Mouse (Mus musculus): ENCODE results near the gene Smpd2. TPM values are rescaled to one million over a fixed set of nuclear protein-coding genes. Genes with fewer than 3 reads are reported as not detected.
A peak's percentile ranks its signal among the peaks of the same experiment; 100 is the strongest.

Smpd2 gene
- polyA plus RNA-seq, 1 experiment from 2014 or later, result 70.4 TPM

- Histone ChIP-seq H3K27ac (no peak overlapping the region), H3K9ac (ENCODE audit: low read depth, low read length) (no peak overlapping the region), H3K4me3 (replicated peaks; ENCODE audit: low read depth, low read length) (no peak overlapping the region), H3K9me3 (replicated peaks; ENCODE audit: low read length) (no peaks in the 10 kb centered on the region), H3K36me3 (ENCODE audit: insufficient read depth, low read length) (peaks cover 20% of the 10 kb centered on the region), H3K4me1 (replicated peaks; ENCODE audit: insufficient read depth, low read length) (peaks cover 8% of the 10 kb centered on the region; the same call in 1 of the 2 replicates), H3K27me3 (ENCODE audit: insufficient read depth, low read length) (no peaks in the 10 kb centered on the region), H3K4me2 (ENCODE audit: low read length) (no peak overlapping the region)
- DNase-seq (ENCODE audit: low spot score), result no peak
- no peak for TF ChIP-seq CTCF (IDR thresholded peaks at IDR 0.05; ENCODE audit: low read depth)
- 83% methylated on average over 9 of the region's 9 CpGs for WGBS
- ATAC-seq (replicated peaks; ENCODE audit: low FRiP score, low read depth), result no peak
Measured at GRCm38 (mm10) chr10:41451656-41452055, 38.5 kb downstream of the Smpd2 start.

GRCm38 (mm10) chr10:41450780-41451522, 39.2 kb downstream of the Smpd2 start:
- peak overlapping the region; percentile 77 for H3K4me3 ChIP-seq (replicated peaks; ENCODE audit: low read depth, low read length)
- TF ChIP-seq CTCF (IDR thresholded peaks at IDR 0.05; ENCODE audit: low read depth), result no peak
- no peaks in the 10 kb centered on the region for H3K9me3 ChIP-seq (replicated peaks; ENCODE audit: low read length)
- peak overlapping the region; percentile 86 for H3K9ac ChIP-seq (ENCODE audit: low read depth, low read length)
- WGBS, result 49% methylated on average over 18 of the region's 18 CpGs
- H3K27ac ChIP-seq, result peak overlapping the region; percentile 78
- H3K4me1 ChIP-seq (replicated peaks; ENCODE audit: insufficient read depth, low read length), result peaks cover 8% of the 10 kb centered on the region; the same call in 1 of the 2 replicates
- DNase-seq (ENCODE audit: low spot score) (peak; percentile 38), ATAC-seq (replicated peaks; ENCODE audit: low FRiP score, low read depth) (0 out of 2 replicates have a peak, but pooled peaks have one; percentile 8)
- peaks cover 13% of the 10 kb centered on the region for H3K36me3 ChIP-seq (ENCODE audit: insufficient read depth, low read length)
- H3K27me3 ChIP-seq (ENCODE audit: insufficient read depth, low read length), result no peaks in the 10 kb centered on the region
- H3K4me2 ChIP-seq (ENCODE audit: low read length), result peak overlapping the region; percentile 78

GRCm38 (mm10) chr10:41450137-41450670, 40.0 kb downstream of the Smpd2 start, which contains the start of gene Zbtb24:
TSS of gene Zbtb24 (plus strand) at chr10:41450383.
- Histone ChIP-seq H3K27ac (peak within 1 kb of the TSS; percentile 78), H3K4me1 (replicated peaks; ENCODE audit: insufficient read depth, low read length) (peaks cover 8% of the 10 kb centered on the region; the same call in 1 of the 2 replicates)

GRCm38 (mm10) chr10:41449684-41450083, 40.5 kb downstream of the Smpd2 start:
- peak; percentile 67 for DNase-seq (ENCODE audit: low spot score)
- WGBS, result 9% methylated on average over 14 of the region's 14 CpGs
- peak overlapping the region; percentile 78 for H3K4me2 ChIP-seq (ENCODE audit: low read length)

More at GRCm38 (mm10) chr10:41450137-41450670, 40.0 kb downstream of the Smpd2 start, which contains the start of gene Zbtb24:
- no peaks in the 10 kb centered on the region for H3K27me3 ChIP-seq (ENCODE audit: insufficient read depth, low read length)
- peaks cover 8% of the 10 kb centered on the region; the same call in 1 of the 2 replicates for H3K36me3 ChIP-seq (ENCODE audit: insufficient read depth, low read length)
- peak within 1 kb of the TSS; percentile 77 for H3K4me3 ChIP-seq (replicated peaks; ENCODE audit: low read depth, low read length)
- H3K4me2 ChIP-seq (ENCODE audit: low read length), result peak within 1 kb of the TSS; percentile 78
- TF ChIP-seq CTCF (IDR thresholded peaks at IDR 0.05; ENCODE audit: low read depth), result no peak
- peak; percentile 95 for ATAC-seq (replicated peaks; ENCODE audit: low FRiP score, low read depth)
- peak; percentile 97 for DNase-seq (ENCODE audit: low spot score)
- H3K9ac ChIP-seq (ENCODE audit: low read depth, low read length), result peak within 1 kb of the TSS; percentile 86
- WGBS, result 0% methylated on average over 41 of the region's 49 CpGs
- H3K9me3 ChIP-seq (replicated peaks; ENCODE audit: low read length), result no peaks in the 10 kb centered on the region

GRCm38 (mm10) chr10:41448216-41448615, 42.0 kb downstream of the Smpd2 start:
- DNase-seq (ENCODE audit: low spot score) (no peak), ATAC-seq (replicated peaks; ENCODE audit: low FRiP score, low read depth) (no peak)
- no peak for TF ChIP-seq CTCF (IDR thresholded peaks at IDR 0.05; ENCODE audit: low read depth)
- Histone ChIP-seq H3K4me1 (replicated peaks; ENCODE audit: insufficient read depth, low read length) (peaks cover 8% of the 10 kb centered on the region; the same call in 1 of the 2 replicates), H3K4me2 (ENCODE audit: low read length) (no peak overlapping the region), H3K4me3 (replicated peaks; ENCODE audit: low read depth, low read length) (no peak overlapping the region), H3K27ac (no peak overlapping the region), H3K27me3 (ENCODE audit: insufficient read depth, low read length) (no peaks in the 10 kb centered on the region), H3K36me3 (ENCODE audit: insufficient read depth, low read length) (peaks cover 8% of the 10 kb centered on the region; the same call in 1 of the 2 replicates), H3K9ac (ENCODE audit: low read depth, low read length) (no peak overlapping the region), H3K9me3 (replicated peaks; ENCODE audit: low read length) (no peaks in the 10 kb centered on the region)
- WGBS, result 100% methylated on average over 1 of the region's 1 CpGs

More at GRCm38 (mm10) chr10:41449684-41450083, 40.5 kb downstream of the Smpd2 start:
- Histone ChIP-seq H3K27me3 (ENCODE audit: insufficient read depth, low read length) (no peaks in the 10 kb centered on the region), H3K36me3 (ENCODE audit: insufficient read depth, low read length) (peaks cover 8% of the 10 kb centered on the region; the same call in 1 of the 2 replicates), H3K27ac (peak overlapping the region; percentile 78), H3K4me3 (replicated peaks; ENCODE audit: low read depth, low read length) (peak overlapping the region; percentile 77), H3K9me3 (replicated peaks; ENCODE audit: low read length) (no peaks in the 10 kb centered on the region), H3K9ac (ENCODE audit: low read depth, low read length) (peak overlapping the region; percentile 86), H3K4me1 (replicated peaks; ENCODE audit: insufficient read depth, low read length) (peaks cover 8% of the 10 kb centered on the region; the same call in 1 of the 2 replicates)
- peak; percentile 46 for ATAC-seq (replicated peaks; ENCODE audit: low FRiP score, low read depth)
- TF ChIP-seq CTCF (IDR thresholded peaks at IDR 0.05; ENCODE audit: low read depth), result no peak

Other genes starting within 250 kb of the Smpd2 start
- 14.9 and 16.8 TPM in 2 replicates for gene Fig4, start 187.1 kb downstream of the Smpd2 start, polyA plus RNA-seq (2015; fragmentation: Nextera tagmentation; extraction: Ambion mirVana)
- gene Ak9, start 186.4 kb downstream of the Smpd2 start, polyA plus RNA-seq (2015; fragmentation: Nextera tagmentation; extraction: Ambion mirVana), result 0.05 TPM in 1 of 2 replicates, not detected in the other
- 16.9 and 18.4 TPM in 2 replicates for gene Zbtb24, start 40.0 kb downstream of the Smpd2 start, polyA plus RNA-seq (2015; fragmentation: Nextera tagmentation; extraction: Ambion mirVana)
- 19.6 and 19.9 TPM in 2 replicates for gene Mical1, start 14.1 kb downstream of the Smpd2 start, polyA plus RNA-seq (2015; fragmentation: Nextera tagmentation; extraction: Ambion mirVana)
- 3.3 and 4.6 TPM in 2 replicates for gene Ppil6, start 70 bp upstream of the Smpd2 start, polyA plus RNA-seq (2015; fragmentation: Nextera tagmentation; extraction: Ambion mirVana)
- gene Cd164, start 29.0 kb upstream of the Smpd2 start, polyA plus RNA-seq (2015; fragmentation: Nextera tagmentation; extraction: Ambion mirVana), result 184 and 193 TPM in 2 replicates
- gene Ccdc162, start 226.3 kb upstream of the Smpd2 start, polyA plus RNA-seq (2015; fragmentation: Nextera tagmentation; extraction: Ambion mirVana), result 0.68 and 1.0 TPM in 2 replicates

All from kidney, postnatal 0 days (tissue).